Mouse (Mus musculus) lung, adult 2 months (tissue): Measurements from ENCODE around the gene Gria1. TPM values are rescaled to one million over a fixed set of nuclear protein-coding genes. Genes with fewer than 3 reads are reported as not detected.

Experiments used
- DNase-seq: peaks from one replicate; pipeline ENCODE4 v3.0.0; 2022
- H3K4me1 ChIP-seq: fragments of 200-500 bp; 2 replicates; pipeline ENCODE4 v1.6.1; 2011; ENCODE audit warnings: low read length; ENCODE audit not compliant: control insufficient read depth, insufficient read depth
- H3K4me3 ChIP-seq: fragments of 200-500 bp; replicated peaks from 2 replicates; pipeline ENCODE3; 2011; ENCODE audit warnings: low read depth, mild to moderate bottlenecking, control low read depth, low read length; ENCODE audit errors: extremely low read depth
- CTCF ChIP-seq: fragments of 200-500 bp; IDR thresholded peaks from 2 replicates; pipeline ENCODE4 v1.5.1; 2011; ENCODE audit warnings: mild to moderate bottlenecking, low read length, control low read depth; ENCODE audit not compliant: insufficient read depth
- POLR2A ChIP-seq: fragments of 200-500 bp; IDR thresholded peaks from 2 replicates; pipeline ENCODE4 v1.6.1; 2011; ENCODE audit warnings: low read depth, mild to moderate bottlenecking, control low read depth, low read length, borderline replicate concordance; ENCODE audit errors: extremely low read depth
- WGBS: fragments of 180-500 bp; shearing (Covaris S2); methylation state at CpG from one replicate; pipeline ENCODE4 v1.1.7; 2018; 5-methylcytosine and 5-hydroxymethylcytosine counted together
- polyA plus RNA-seq: library from polyadenylated mRNA; depleted of rRNA; stranded (reverse); fragments of >200 nt; gene quantifications from 2 replicates; pipeline ENCODE4 v1.2.3, GENCODE M21; 2012

Gene Gria1
- polyA plus RNA-seq, 1 experiment: 5.7 TPM

DNA sequence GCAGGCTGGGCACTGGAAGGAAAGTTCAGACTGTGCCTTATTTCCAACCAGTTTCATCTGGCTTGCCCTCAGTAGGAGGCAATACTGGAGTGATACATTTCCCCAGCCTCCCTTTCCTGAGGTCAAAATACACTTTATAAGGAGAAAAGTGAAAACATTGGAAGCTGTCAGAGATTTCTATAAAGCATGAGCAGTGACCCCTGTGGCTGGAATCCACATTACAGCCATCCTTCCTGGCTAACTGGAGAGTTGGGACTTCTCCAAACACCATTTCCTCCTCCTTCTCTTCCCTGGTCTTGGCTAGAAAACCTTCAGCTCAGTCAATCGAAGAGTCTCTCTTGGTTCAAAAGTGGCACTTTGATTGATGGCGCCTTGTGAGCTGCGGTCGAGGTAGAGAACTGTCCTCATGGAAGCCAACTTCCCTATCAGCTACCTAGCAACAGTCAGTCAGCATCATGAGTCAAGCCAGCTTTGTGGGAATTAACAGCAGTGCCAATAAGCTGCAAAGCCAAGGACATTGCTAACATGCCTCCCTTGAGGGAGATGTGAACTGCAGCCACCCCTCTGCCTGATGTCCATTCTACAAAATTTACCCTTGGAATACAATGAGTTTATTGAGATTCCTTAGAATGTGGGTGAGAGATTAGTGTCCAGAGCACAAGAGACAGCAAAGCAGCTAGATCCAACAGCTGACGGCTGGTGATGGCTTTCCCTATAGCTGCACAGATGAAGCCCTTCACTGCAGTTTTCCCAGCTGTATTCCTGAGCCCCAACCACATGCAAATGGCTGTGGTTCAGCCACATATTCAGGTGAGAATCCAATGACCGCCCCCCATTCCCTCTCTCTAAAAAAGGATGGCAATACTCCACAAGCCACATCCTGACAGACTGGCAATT is 40.7 kb downstream of the Gria1 start:
- no peaks in the 10 kb centered on the region for H3K4me1 ChIP-seq
- no peak for DNase-seq
- no peak overlapping the region for H3K4me3 ChIP-seq
- TF ChIP-seq POLR2A: no peak
- no peak for TF ChIP-seq CTCF
- WGBS: 52% methylated on average over 6 of the region's 6 CpGs

DNA sequence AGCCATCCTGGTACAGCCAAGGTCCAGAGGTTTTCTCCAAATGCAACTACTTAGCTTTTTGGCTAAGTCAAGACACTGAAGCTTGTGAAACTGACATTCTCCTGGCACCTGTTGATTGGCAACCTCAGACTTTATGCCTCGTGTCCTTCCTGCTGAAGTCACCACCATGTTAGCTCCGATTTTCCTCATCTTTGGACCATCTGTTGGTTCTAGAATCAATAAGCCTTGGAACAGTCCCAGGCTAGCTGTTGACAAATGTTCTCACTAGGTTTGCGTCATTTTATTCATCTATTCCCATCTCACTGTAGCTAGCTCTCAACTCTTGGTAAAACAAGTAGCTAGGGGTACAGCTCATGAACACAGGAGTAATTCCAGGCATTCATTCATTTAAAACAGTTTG is 51.3 kb downstream of the Gria1 start:
- 63% methylated on average over 3 of the region's 3 CpGs for WGBS
- TF ChIP-seq CTCF (no peak), POLR2A (no peak)

DNA sequence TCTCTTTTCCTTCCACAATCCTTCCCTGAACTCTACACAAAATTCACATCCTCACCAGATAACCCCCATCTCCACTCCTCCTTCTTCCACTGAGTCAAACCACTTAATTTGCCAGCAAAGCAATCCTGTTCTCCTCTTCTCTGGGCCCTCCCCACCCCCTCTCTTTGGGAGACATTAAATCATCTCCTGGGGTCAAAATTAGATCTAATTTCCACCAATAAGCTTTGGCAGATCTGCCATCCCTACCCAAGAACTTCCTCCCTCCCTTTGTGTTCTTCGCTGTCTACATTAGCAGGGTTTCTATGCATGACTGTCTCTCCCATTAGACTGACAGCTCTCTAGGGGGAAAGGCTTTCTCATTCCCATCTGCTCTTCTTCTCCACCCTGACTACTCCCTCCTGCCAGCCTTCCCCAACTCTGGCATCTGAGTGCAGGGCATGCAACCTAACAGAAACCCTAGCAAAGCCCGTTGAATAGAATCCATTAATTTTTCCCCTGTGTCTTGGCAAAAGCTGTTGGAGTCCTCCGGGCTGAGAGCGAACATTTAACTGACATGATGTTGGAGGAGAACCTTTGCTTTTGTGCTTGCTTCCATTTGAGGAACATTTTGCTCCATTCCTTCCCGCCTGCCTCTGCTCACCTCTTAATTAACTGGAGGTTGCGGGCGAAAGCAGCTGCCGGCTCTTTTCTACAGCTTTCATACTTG is 59.2 kb downstream of the Gria1 start:
- no peak for TF ChIP-seq CTCF
- TF ChIP-seq POLR2A: no peak
- Histone ChIP-seq H3K4me3 (no peak overlapping the region), H3K4me1 (no peaks in the 10 kb centered on the region)
- DNase-seq: no peak
- WGBS: 83% methylated on average over 8 of the region's 8 CpGs

More for the DNA sequence above, 51.3 kb downstream of the Gria1 start:
- no peaks in the 10 kb centered on the region for H3K4me1 ChIP-seq
- DNase-seq: no peak
- no peak overlapping the region for H3K4me3 ChIP-seq

DNA sequence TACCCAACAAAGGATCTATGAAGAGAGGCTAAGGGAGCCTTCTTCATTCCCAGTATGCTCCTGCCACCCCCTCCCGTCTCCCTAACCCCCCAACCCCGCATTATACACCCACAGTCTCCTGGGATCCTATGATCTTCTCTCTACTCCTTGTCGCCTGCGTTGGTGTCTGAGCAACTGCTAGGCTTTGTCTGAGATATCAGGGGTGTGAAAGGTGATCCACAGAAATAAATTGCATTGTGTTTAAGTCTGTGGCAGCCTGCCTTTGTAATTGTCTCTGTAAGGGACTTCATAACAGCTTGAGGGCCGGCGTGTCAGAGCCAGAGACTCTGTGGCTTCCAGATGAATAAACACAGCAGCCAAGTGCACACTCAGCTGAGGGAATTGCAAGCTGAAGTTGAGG is 61.0 kb downstream of the Gria1 start:
- Histone ChIP-seq H3K4me1 (no peaks in the 10 kb centered on the region), H3K4me3 (no peak overlapping the region)
- DNase-seq: no peak
- 76% methylated on average over 6 of the region's 6 CpGs for WGBS
- TF ChIP-seq POLR2A (no peak), CTCF (no peak)

DNA sequence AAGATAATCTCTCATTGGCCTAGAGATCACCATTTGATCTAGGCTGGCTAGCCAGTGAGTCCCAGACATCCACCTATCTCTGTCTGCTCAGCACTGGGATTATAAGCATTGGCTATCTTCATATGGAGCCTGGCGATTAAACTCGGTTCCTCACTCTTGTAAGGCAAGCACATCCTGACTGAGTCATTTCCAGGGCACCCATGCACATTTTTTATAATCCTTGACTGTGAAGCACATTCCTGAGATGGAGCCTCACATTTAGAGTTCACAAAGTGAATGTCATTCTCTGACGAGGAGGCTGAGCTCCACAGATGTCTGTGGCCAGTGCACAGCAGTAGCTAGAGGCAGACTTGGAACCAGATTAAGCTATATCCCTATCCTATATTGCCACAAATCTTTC is 68.2 kb downstream of the Gria1 start:
- TF ChIP-seq POLR2A (no peak), CTCF (no peak)
- Histone ChIP-seq H3K4me1 (no peaks in the 10 kb centered on the region), H3K4me3 (no peak overlapping the region)
- no peak for DNase-seq
- 79% methylated on average over 3 of the region's 3 CpGs for WGBS

DNA sequence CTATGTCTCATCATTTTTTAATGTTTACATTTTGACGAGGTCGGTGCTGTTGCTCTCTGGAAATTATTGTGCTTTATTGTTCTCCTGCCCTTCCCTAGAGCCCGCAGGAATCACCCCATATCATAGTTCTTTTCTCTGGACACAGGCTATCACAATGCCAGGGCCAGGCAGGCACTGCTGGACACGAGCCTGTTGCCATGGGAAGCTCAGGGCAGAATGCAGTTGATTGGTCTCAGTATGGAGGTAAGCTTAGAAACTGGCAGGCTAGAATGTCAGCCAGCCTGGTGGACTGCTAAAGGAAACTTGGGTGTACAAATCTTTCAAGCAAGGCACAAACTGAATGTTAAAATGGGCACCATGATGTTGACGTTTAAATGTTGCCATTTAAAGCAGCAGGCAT is 78.3 kb downstream of the Gria1 start:
- H3K4me1 ChIP-seq: no peaks in the 10 kb centered on the region
- H3K4me3 ChIP-seq: no peak overlapping the region
- DNase-seq: no peak
- TF ChIP-seq CTCF: no peak
- WGBS: 72% methylated on average over 5 of the region's 5 CpGs

DNA sequence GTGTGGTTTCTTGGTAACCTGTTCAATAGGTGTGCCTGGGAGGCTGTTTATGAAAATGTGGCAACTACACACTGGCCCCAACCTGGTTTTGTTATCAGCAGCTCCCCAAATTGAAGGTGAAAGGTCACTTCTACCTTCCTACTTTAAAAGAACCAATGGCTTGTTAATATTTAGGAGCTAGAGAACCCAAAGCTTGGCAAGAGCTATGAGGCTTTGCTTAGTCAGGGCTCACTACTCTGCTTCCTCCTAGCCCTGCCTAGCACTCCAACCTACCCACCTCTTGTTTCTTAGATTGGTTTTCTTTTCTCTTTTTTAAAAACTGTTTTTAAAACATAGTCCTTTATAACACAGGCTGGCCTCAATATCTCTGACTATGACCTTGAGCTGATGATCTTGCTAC is 79.5 kb downstream of the Gria1 start:
- no peak for DNase-seq
- TF ChIP-seq POLR2A (no peak), CTCF (no peak)
- H3K4me3 ChIP-seq: no peak overlapping the region
- H3K4me1 ChIP-seq: no peaks in the 10 kb centered on the region

DNA sequence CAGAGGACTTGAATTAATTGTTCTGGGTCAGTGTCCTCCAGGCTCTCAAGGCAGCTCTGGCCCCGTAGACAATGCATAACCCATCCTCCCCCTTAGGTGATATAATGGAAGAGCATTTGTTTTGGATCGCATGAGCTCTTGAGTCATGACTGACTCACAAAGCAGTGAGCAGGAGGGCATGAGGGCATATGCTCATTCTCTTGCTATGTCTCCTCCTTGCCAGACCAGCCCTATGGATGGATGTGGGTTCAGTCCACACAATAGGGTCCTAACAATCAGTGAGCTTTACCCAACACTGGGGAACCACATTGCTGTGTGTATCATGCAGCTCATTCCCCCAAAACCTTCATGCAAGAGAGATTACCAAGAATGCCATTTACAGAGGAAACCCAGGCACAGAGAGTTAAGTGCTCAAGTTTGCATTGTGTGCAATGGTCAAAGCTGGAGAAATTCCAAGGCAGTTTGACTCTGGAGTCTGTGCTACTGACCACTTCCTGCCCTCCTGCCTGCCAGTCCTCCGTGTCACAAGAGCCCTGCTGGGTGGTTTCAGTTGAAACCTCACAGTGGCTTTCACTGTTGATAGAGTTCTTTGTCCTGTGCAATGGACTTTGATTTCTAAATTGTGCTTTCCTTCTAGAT is 80.2 kb downstream of the Gria1 start:
- 67% methylated on average over 3 of the region's 3 CpGs for WGBS
- Histone ChIP-seq H3K4me3 (no peak overlapping the region), H3K4me1 (no peaks in the 10 kb centered on the region)
- DNase-seq: no peak
- TF ChIP-seq CTCF: no peak
- TF ChIP-seq POLR2A: no peak

DNA sequence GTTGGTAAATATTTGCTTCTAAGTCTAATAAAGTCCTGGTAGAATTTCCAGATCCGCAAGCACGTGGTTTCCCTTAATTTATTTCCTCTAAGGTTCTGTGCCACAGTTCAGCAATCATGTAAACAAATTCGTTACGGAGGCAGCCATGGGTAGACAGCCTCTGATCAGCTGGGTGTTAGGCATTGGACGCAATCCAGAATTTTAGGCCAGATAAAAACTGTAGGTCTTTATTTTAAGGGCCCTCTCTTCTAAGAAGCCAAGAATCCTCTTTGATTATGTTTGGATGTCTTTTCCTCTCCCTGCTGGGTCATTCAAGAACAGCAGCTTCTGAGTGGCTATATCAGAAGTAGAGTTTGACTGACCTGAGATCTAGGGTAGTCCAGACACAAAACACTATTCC is 89.3 kb downstream of the Gria1 start:
- no peak for DNase-seq
- WGBS: 43% methylated on average over 5 of the region's 5 CpGs
- no peak for TF ChIP-seq POLR2A
- no peak for TF ChIP-seq CTCF
- H3K4me3 ChIP-seq: no peak overlapping the region
- H3K4me1 ChIP-seq: no peaks in the 10 kb centered on the region

DNA sequence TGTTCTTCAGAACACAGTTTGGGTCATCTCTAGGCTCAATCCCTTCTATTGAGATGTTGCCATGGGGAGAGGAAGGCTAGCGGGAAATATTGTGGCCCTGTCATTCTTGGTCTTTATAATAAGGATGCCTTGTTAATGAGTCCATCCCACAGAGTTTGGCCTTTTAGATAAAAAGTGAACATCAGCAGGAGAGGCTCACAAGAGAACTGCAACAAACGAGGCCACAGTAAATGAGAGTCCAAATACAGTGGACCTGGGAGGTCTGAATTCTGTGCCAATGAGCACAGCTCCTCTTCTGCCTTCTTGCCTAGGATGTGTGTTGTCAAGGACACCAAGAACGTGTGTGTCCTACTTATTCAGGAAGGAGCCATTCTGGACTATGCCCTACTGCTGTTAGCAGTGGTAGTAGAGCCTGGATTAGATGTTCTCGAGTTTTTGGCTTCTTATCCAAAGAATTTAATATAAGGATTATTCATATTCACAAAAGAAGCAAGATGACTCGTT is 92.6 kb downstream of the Gria1 start:
- TF ChIP-seq CTCF: no peak
- no peak for DNase-seq
- WGBS: 69% methylated on average over 5 of the region's 5 CpGs
- Histone ChIP-seq H3K4me3 (no peak overlapping the region), H3K4me1 (no peaks in the 10 kb centered on the region)
